Mouse (Mus musculus): ENCODE measurements around the gene Serinc1. TPM values are rescaled to one million over a fixed set of nuclear protein-coding genes. Genes with fewer than 3 reads are reported as not detected.
"Not testable (repeated sequence)": the region's sequence is repeated elsewhere in the genome, so short reads cannot be mapped to it uniquely, and the experiment has no call there.

The Serinc1 gene
- total RNA-seq, 1 experiment, result 143 TPM

DNA sequence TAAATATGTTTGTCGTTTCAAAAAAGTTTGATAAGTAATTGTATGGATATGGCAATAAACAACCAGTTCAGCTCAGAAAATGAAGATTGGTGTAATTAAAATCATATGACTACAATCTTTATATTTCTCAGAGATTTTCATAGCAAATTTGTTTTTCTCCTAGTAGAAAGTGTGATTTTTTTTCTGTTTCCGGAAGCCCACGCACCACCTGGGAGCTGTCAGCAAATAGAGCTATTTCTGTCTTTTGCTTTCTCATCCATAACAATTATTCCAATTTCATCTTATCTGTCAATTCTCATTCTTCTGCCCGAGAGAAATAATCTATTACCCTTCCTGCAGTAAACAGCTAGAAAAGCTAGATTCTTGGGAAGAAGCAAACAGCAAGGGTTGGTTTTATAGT is 17.3 kb upstream of the Serinc1 start:
- DNase-seq (ENCODE audit: low read depth, low spot score), result no peak
- H3K4me3 ChIP-seq (ENCODE audit: insufficient read depth in 1 of 2, low read depth in 1 of 2, low read length in 2 of 2, poor library complexity in 1 of 2, severe bottlenecking in 1 of 2), result no peak overlapping the region
- no peak for TF ChIP-seq ZNF384 (IDR thresholded peaks at IDR 0.05; ENCODE audit: low read depth, low read length)
- no peak for TF ChIP-seq CHD2 (IDR thresholded peaks at IDR 0.05; ENCODE audit: low read depth, low read length)
- TF ChIP-seq HCFC1 (IDR thresholded peaks at IDR 0.05; ENCODE audit: borderline replicate concordance, insufficient read depth, low read length), result no peak
- TF ChIP-seq MAFK (IDR thresholded peaks at IDR 0.05; ENCODE audit: insufficient read depth, low read depth, low read length), result no peak
- no peak for TF ChIP-seq ZC3H11A (IDR thresholded peaks at IDR 0.05; ENCODE audit: borderline replicate concordance, low read depth, low read length)
- no peaks in the 10 kb centered on the region for H3K9me3 ChIP-seq (ENCODE audit: control insufficient read depth, insufficient read depth, low read depth, low read length)
- no peak overlapping the region for H3K27ac ChIP-seq (ENCODE audit: insufficient read depth, low read depth, low read length, poor library complexity, severe bottlenecking)
- no peak overlapping the region for H3K9ac ChIP-seq (ENCODE audit: insufficient read depth, low read depth, low read length, poor library complexity, severe bottlenecking)
- H3K4me1 ChIP-seq (ENCODE audit: control insufficient read depth in 2 of 2, insufficient read depth in 2 of 2, low read length in 2 of 2, poor library complexity in 1 of 2), result no peaks in the 10 kb centered on the region
- H3K36me3 ChIP-seq (ENCODE audit: control insufficient read depth, insufficient read depth, low read length, poor library complexity, severe bottlenecking), result no peaks in the 10 kb centered on the region
- in situ Hi-C loops (cut with MboI; ENCODE audit: low sequenced_read_pairs in 2 of 2, unreplicated experiment in 2 of 2), result no loop called here

DNA sequence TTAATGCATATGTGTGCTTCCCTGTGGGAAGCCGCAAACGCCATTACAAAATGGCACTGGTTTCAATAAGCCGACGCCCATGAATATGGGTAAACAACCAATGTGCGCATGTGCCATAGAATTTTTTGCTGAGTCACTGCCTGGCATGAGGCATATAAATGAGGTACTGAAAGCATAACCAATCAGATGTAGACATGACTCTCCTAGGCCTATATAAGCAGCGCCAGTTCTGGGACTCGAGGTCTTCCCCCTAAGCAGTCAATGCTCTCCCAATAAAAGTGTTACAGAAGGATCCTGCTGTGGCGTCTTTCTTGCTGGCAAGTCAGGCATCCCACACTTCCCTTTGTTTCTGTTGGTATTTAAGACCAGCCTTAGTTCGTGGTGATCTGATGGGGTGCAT is 11.6 kb upstream of the Serinc1 start:
- H3K9ac ChIP-seq (ENCODE audit: insufficient read depth, low read depth, low read length, poor library complexity, severe bottlenecking); H3K4me3 ChIP-seq (ENCODE audit: insufficient read depth in 1 of 2, low read depth in 1 of 2, low read length in 2 of 2, poor library complexity in 1 of 2, severe bottlenecking in 1 of 2); DNase-seq (ENCODE audit: low read depth, low spot score); H3K4me1 ChIP-seq (ENCODE audit: control insufficient read depth in 2 of 2, insufficient read depth in 2 of 2, low read length in 2 of 2, poor library complexity in 1 of 2); H3K36me3 ChIP-seq (ENCODE audit: control insufficient read depth, insufficient read depth, low read length, poor library complexity, severe bottlenecking); H3K9me3 ChIP-seq (ENCODE audit: control insufficient read depth, insufficient read depth, low read depth, low read length); in situ Hi-C loops (cut with MboI; ENCODE audit: low sequenced_read_pairs in 2 of 2, unreplicated experiment in 2 of 2): not testable (repeated sequence)
- peak overlapping the region; percentile 3; the same call in 1 of the 2 replicates for H3K27ac ChIP-seq (ENCODE audit: insufficient read depth, low read depth, low read length, poor library complexity, severe bottlenecking)
- peak; percentile 75 for TF ChIP-seq MAFK (IDR thresholded peaks at IDR 0.05; ENCODE audit: insufficient read depth, low read depth, low read length)

GRCm38 (mm10) chr10:57531616-57532217 is 613 bp downstream of the Serinc1 start:
- DNase-seq (ENCODE audit: low read depth, low spot score), result no peak
- peak overlapping the region; percentile 95 for H3K9ac ChIP-seq (ENCODE audit: insufficient read depth, low read depth, low read length, poor library complexity, severe bottlenecking)
- no peaks in the 10 kb centered on the region for H3K36me3 ChIP-seq (ENCODE audit: control insufficient read depth, insufficient read depth, low read length, poor library complexity, severe bottlenecking)
- TF ChIP-seq ZC3H11A (IDR thresholded peaks at IDR 0.05; ENCODE audit: borderline replicate concordance, low read depth, low read length), result no peak
- in situ Hi-C loops (cut with MboI; ENCODE audit: low sequenced_read_pairs in 2 of 2, unreplicated experiment in 2 of 2), result no loop called here
- no peaks in the 10 kb centered on the region for H3K9me3 ChIP-seq (ENCODE audit: control insufficient read depth, insufficient read depth, low read depth, low read length)
- H3K27ac ChIP-seq (ENCODE audit: insufficient read depth, low read depth, low read length, poor library complexity, severe bottlenecking), result peak overlapping the region; percentile 58; the same call in 1 of the 2 replicates
- H3K4me3 ChIP-seq (ENCODE audit: insufficient read depth in 1 of 2, low read depth in 1 of 2, low read length in 2 of 2, poor library complexity in 1 of 2, severe bottlenecking in 1 of 2), result peak overlapping the region; percentile 89 to 90
- H3K4me1 ChIP-seq (ENCODE audit: control insufficient read depth in 2 of 2, insufficient read depth in 2 of 2, low read length in 2 of 2, poor library complexity in 1 of 2), result 0 out of 4 replicates have a peak, but pooled peaks cover 0 to 3% of the 10 kb centered on the region in 2 experiments

DNA sequence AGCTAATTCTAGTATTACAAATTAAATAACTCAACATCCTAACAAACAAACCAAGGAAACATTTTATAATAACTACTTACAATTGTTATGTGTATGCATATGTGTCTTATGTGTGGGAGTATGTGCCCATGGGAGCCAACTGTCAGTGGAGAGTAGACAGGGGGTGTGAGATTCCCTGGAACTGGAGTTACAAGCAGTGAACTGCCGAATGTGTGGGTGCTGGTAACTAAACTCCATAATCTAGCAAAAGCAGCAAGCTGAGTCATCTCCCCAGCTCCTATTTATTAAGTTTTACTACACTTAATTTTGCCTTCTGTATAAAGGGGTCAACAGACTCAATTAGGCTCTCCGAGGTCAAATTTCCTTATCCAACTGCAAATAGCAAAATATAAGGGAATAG is 1.3 kb downstream of the Serinc1 start:
- Histone ChIP-seq H3K36me3 (ENCODE audit: control insufficient read depth, insufficient read depth, low read length, poor library complexity, severe bottlenecking) (no peaks in the 10 kb centered on the region), H3K9ac (ENCODE audit: insufficient read depth, low read depth, low read length, poor library complexity, severe bottlenecking) (no peak overlapping the region), H3K27ac (ENCODE audit: insufficient read depth, low read depth, low read length, poor library complexity, severe bottlenecking) (no peak overlapping the region), H3K9me3 (ENCODE audit: control insufficient read depth, insufficient read depth, low read depth, low read length) (no peaks in the 10 kb centered on the region), H3K4me1 (ENCODE audit: control insufficient read depth in 2 of 2, insufficient read depth in 2 of 2, low read length in 2 of 2, poor library complexity in 1 of 2) (0 out of 4 replicates have a peak, but pooled peaks cover 0 to 3% of the 10 kb centered on the region in 2 experiments), H3K4me3 (ENCODE audit: insufficient read depth in 1 of 2, low read depth in 1 of 2, low read length in 2 of 2, poor library complexity in 1 of 2, severe bottlenecking in 1 of 2) (peak overlapping the region; percentile 2 to 90; a peak in 2 of 4 replicates)
- DNase-seq (ENCODE audit: low read depth, low spot score), result no peak
- in situ Hi-C loops (cut with MboI; ENCODE audit: low sequenced_read_pairs in 2 of 2, unreplicated experiment in 2 of 2), result no loop called here
- TF ChIP-seq ZC3H11A (IDR thresholded peaks at IDR 0.05; ENCODE audit: borderline replicate concordance, low read depth, low read length) (no peak), MAFK (IDR thresholded peaks at IDR 0.05; ENCODE audit: insufficient read depth, low read depth, low read length) (no peak), ZNF384 (IDR thresholded peaks at IDR 0.05; ENCODE audit: low read depth, low read length) (no peak), CHD2 (IDR thresholded peaks at IDR 0.05; ENCODE audit: low read depth, low read length) (no peak), HCFC1 (IDR thresholded peaks at IDR 0.05; ENCODE audit: borderline replicate concordance, insufficient read depth, low read length) (no peak)

DNA sequence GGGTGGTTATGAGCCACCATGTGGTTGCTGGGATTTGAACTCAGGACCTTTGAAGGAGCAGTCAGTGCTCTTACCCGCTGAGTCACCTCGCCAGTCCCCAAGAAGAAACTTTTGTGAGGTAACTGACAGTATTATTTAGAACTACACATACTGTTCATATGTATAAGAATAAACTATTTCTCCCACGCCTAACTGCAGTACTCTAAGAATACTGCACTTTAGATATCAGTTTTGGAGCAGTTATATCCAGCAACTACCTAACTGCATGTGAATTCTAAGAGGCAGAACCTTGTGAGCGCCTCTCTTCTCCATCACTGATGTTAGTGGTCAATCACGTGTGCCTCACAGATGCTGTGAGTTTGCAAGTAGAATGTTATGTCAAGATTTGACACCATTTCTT is 5.9 kb downstream of the Serinc1 start:
- TF ChIP-seq ZC3H11A (IDR thresholded peaks at IDR 0.05; ENCODE audit: borderline replicate concordance, low read depth, low read length), result no peak
- no peak for TF ChIP-seq HCFC1 (IDR thresholded peaks at IDR 0.05; ENCODE audit: borderline replicate concordance, insufficient read depth, low read length)
- TF ChIP-seq ZNF384 (IDR thresholded peaks at IDR 0.05; ENCODE audit: low read depth, low read length), result no peak
- no peak for TF ChIP-seq MAFK (IDR thresholded peaks at IDR 0.05; ENCODE audit: insufficient read depth, low read depth, low read length)
- no peak for TF ChIP-seq CHD2 (IDR thresholded peaks at IDR 0.05; ENCODE audit: low read depth, low read length)
- Histone ChIP-seq H3K9ac (ENCODE audit: insufficient read depth, low read depth, low read length, poor library complexity, severe bottlenecking) (no peak overlapping the region), H3K9me3 (ENCODE audit: control insufficient read depth, insufficient read depth, low read depth, low read length) (no peaks in the 10 kb centered on the region), H3K4me3 (ENCODE audit: insufficient read depth in 1 of 2, low read depth in 1 of 2, low read length in 2 of 2, poor library complexity in 1 of 2, severe bottlenecking in 1 of 2) (no peak overlapping the region), H3K27ac (ENCODE audit: insufficient read depth, low read depth, low read length, poor library complexity, severe bottlenecking) (no peak overlapping the region), H3K4me1 (ENCODE audit: control insufficient read depth in 2 of 2, insufficient read depth in 2 of 2, low read length in 2 of 2, poor library complexity in 1 of 2) (0 out of 4 replicates have a peak, but pooled peaks cover 0 to 3% of the 10 kb centered on the region in 2 experiments), H3K36me3 (ENCODE audit: control insufficient read depth, insufficient read depth, low read length, poor library complexity, severe bottlenecking) (peaks cover 3% of the 10 kb centered on the region)
- DNase-seq (ENCODE audit: low read depth, low spot score), result no peak
- in situ Hi-C loops (cut with MboI; ENCODE audit: low sequenced_read_pairs in 2 of 2, unreplicated experiment in 2 of 2), result no loop called here
